Mouse (Mus musculus): ENCODE results near the gene Bphl. TPM values are rescaled to one million over a fixed set of nuclear protein-coding genes. Genes with fewer than 3 reads are reported as not detected.
"Not testable (repeated sequence)": the region's sequence is repeated elsewhere in the genome, so short reads cannot be mapped to it uniquely, and the experiment has no call there.

The Bphl gene
- polyA plus RNA-seq, 2 experiments: 34.4 to 44.3 TPM

- peak overlapping the region; percentile 75 for H3K4me3 ChIP-seq (replicated peaks; ENCODE audit: low read length)
- no peaks in the 10 kb centered on the region for H3K27me3 ChIP-seq (ENCODE audit: control insufficient read depth, insufficient read depth, low read length)
- no peak for DNase-seq (ENCODE audit: low spot score)
- H3K9me3 ChIP-seq (ENCODE audit: control insufficient read depth, low read length): no peaks in the 10 kb centered on the region
- H3K4me2 ChIP-seq (replicated peaks; ENCODE audit: low read depth, low read length, severe bottlenecking): peak overlapping the region; percentile 79
- ATAC-seq (ENCODE audit: low FRiP score, low read depth): no peak; the same call in 1 of the 2 replicates
- H3K9ac ChIP-seq (ENCODE audit: low read depth, low read length, severe bottlenecking): peak overlapping the region; percentile 78
- WGBS: 16% methylated on average over 16 of the region's 16 CpGs
- no peak for TF ChIP-seq POLR2A (IDR thresholded peaks at IDR 0.05; ENCODE audit: borderline replicate concordance, extremely low read depth, insufficient read depth, insufficient read length)
- H3K27ac ChIP-seq (replicated peaks; ENCODE audit: low read depth, low read length): no peak overlapping the region
- H3K4me1 ChIP-seq (ENCODE audit: control insufficient read depth, insufficient read depth, low read length): peaks cover 16% of the 10 kb centered on the region
- peaks cover 9% of the 10 kb centered on the region; the same call in 1 of the 2 replicates for H3K36me3 ChIP-seq (ENCODE audit: control insufficient read depth, insufficient read depth, low read length)
These were observed 41.3 kb downstream of the Bphl start for GRCm38 (mm10) chr13:34078500-34079280.

GRCm38 (mm10) chr13:34079801-34080200 lies 42.4 kb downstream of the Bphl start:
- peaks cover 16% of the 10 kb centered on the region for H3K4me1 ChIP-seq (ENCODE audit: control insufficient read depth, insufficient read depth, low read length)
- no peak overlapping the region for H3K9ac ChIP-seq (ENCODE audit: low read depth, low read length, severe bottlenecking)
- DNase-seq (ENCODE audit: low spot score) (no peak), ATAC-seq (ENCODE audit: low FRiP score, low read depth) (no peak)
- no peaks in the 10 kb centered on the region for H3K9me3 ChIP-seq (ENCODE audit: control insufficient read depth, low read length)
- H3K36me3 ChIP-seq (ENCODE audit: control insufficient read depth, insufficient read depth, low read length): 0 out of 2 replicates have a peak, but pooled peaks cover 9% of the 10 kb centered on the region
- no peak overlapping the region for H3K4me3 ChIP-seq (replicated peaks; ENCODE audit: low read length)
- H3K27ac ChIP-seq (replicated peaks; ENCODE audit: low read depth, low read length): no peak overlapping the region
- WGBS: 90% methylated on average over 3 of the region's 3 CpGs
- no peak for TF ChIP-seq POLR2A (IDR thresholded peaks at IDR 0.05; ENCODE audit: borderline replicate concordance, extremely low read depth, insufficient read depth, insufficient read length)
- H3K4me2 ChIP-seq (replicated peaks; ENCODE audit: low read depth, low read length, severe bottlenecking): no peak overlapping the region
- H3K27me3 ChIP-seq (ENCODE audit: control insufficient read depth, insufficient read depth, low read length): no peaks in the 10 kb centered on the region

GRCm38 (mm10) chr13:34081926-34082325 lies 44.5 kb downstream of the Bphl start:
- Histone ChIP-seq H3K27ac (replicated peaks; ENCODE audit: low read depth, low read length) (no peak overlapping the region), H3K4me2 (replicated peaks; ENCODE audit: low read depth, low read length, severe bottlenecking) (no peak overlapping the region), H3K9me3 (ENCODE audit: control insufficient read depth, low read length) (no peaks in the 10 kb centered on the region), H3K9ac (ENCODE audit: low read depth, low read length, severe bottlenecking) (no peak overlapping the region), H3K27me3 (ENCODE audit: control insufficient read depth, insufficient read depth, low read length) (no peaks in the 10 kb centered on the region), H3K4me1 (ENCODE audit: control insufficient read depth, insufficient read depth, low read length) (peaks cover 11% of the 10 kb centered on the region), H3K4me3 (replicated peaks; ENCODE audit: low read length) (no peak overlapping the region), H3K36me3 (ENCODE audit: control insufficient read depth, insufficient read depth, low read length) (no peaks in the 10 kb centered on the region)
- ATAC-seq (ENCODE audit: low FRiP score, low read depth): no peak
- WGBS: 82% methylated on average over 4 of the region's 4 CpGs
- TF ChIP-seq POLR2A (IDR thresholded peaks at IDR 0.05; ENCODE audit: borderline replicate concordance, extremely low read depth, insufficient read depth, insufficient read length): no peak
- no peak for DNase-seq (ENCODE audit: low spot score)

GRCm38 (mm10) chr13:34084026-34084750 lies 46.8 kb downstream of the Bphl start:
- no peaks in the 10 kb centered on the region for H3K9me3 ChIP-seq (ENCODE audit: control insufficient read depth, low read length)
- no peak for TF ChIP-seq POLR2A (IDR thresholded peaks at IDR 0.05; ENCODE audit: borderline replicate concordance, extremely low read depth, insufficient read depth, insufficient read length)
- H3K4me2 ChIP-seq (replicated peaks; ENCODE audit: low read depth, low read length, severe bottlenecking): no peak overlapping the region
- no peaks in the 10 kb centered on the region for H3K4me1 ChIP-seq (ENCODE audit: control insufficient read depth, insufficient read depth, low read length)
- H3K9ac ChIP-seq (ENCODE audit: low read depth, low read length, severe bottlenecking): no peak overlapping the region
- no peak overlapping the region for H3K4me3 ChIP-seq (replicated peaks; ENCODE audit: low read length)
- no peak for DNase-seq (ENCODE audit: low spot score)
- no peaks in the 10 kb centered on the region for H3K27me3 ChIP-seq (ENCODE audit: control insufficient read depth, insufficient read depth, low read length)
- no peaks in the 10 kb centered on the region for H3K36me3 ChIP-seq (ENCODE audit: control insufficient read depth, insufficient read depth, low read length)
- peak overlapping the region; percentile 59 for H3K27ac ChIP-seq (replicated peaks; ENCODE audit: low read depth, low read length)
- no peak for ATAC-seq (ENCODE audit: low FRiP score, low read depth)
- WGBS: 70% methylated on average over 9 of the region's 9 CpGs

GRCm38 (mm10) chr13:34087052-34087812 lies 49.8 kb downstream of the Bphl start:
- H3K4me1 ChIP-seq (ENCODE audit: control insufficient read depth, insufficient read depth, low read length): no peaks in the 10 kb centered on the region
- H3K9ac ChIP-seq (ENCODE audit: low read depth, low read length, severe bottlenecking): no peak overlapping the region
- H3K9me3 ChIP-seq (ENCODE audit: control insufficient read depth, low read length): no peaks in the 10 kb centered on the region
- no peaks in the 10 kb centered on the region for H3K36me3 ChIP-seq (ENCODE audit: control insufficient read depth, insufficient read depth, low read length)
- no peak overlapping the region for H3K4me2 ChIP-seq (replicated peaks; ENCODE audit: low read depth, low read length, severe bottlenecking)
- no peak for TF ChIP-seq POLR2A (IDR thresholded peaks at IDR 0.05; ENCODE audit: borderline replicate concordance, extremely low read depth, insufficient read depth, insufficient read length)
- H3K4me3 ChIP-seq (replicated peaks; ENCODE audit: low read length): no peak overlapping the region
- H3K27ac ChIP-seq (replicated peaks; ENCODE audit: low read depth, low read length): no peak overlapping the region
- H3K27me3 ChIP-seq (ENCODE audit: control insufficient read depth, insufficient read depth, low read length): no peaks in the 10 kb centered on the region
- ATAC-seq (ENCODE audit: low FRiP score, low read depth) (no peak; the same call in 1 of the 2 replicates), DNase-seq (ENCODE audit: low spot score) (no peak)
- 55% methylated on average over 7 of the region's 7 CpGs for WGBS

GRCm38 (mm10) chr13:34088201-34088649 lies 50.8 kb downstream of the Bphl start:
- not testable (repeated sequence) for H3K4me3 ChIP-seq (replicated peaks; ENCODE audit: low read length); DNase-seq (ENCODE audit: low spot score); H3K9ac ChIP-seq (ENCODE audit: low read depth, low read length, severe bottlenecking); H3K36me3 ChIP-seq (ENCODE audit: control insufficient read depth, insufficient read depth, low read length); H3K27me3 ChIP-seq (ENCODE audit: control insufficient read depth, insufficient read depth, low read length); H3K4me1 ChIP-seq (ENCODE audit: control insufficient read depth, insufficient read depth, low read length); H3K27ac ChIP-seq (replicated peaks; ENCODE audit: low read depth, low read length); H3K4me2 ChIP-seq (replicated peaks; ENCODE audit: low read depth, low read length, severe bottlenecking); ATAC-seq (ENCODE audit: low FRiP score, low read depth); H3K9me3 ChIP-seq (ENCODE audit: control insufficient read depth, low read length)
- 58% methylated on average over 5 of the region's 5 CpGs for WGBS

Data from limb, embryonic 14.5 days (tissue).